Mouse (Mus musculus) olfactory bulb, adult 2 months (tissue): ENCODE measurements around the gene Tspyl1.

Experiments
- CTCF ChIP-seq: fragments of 200-500 bp; IDR thresholded peaks from 2 replicates; pipeline ENCODE4 v1.5.1; 2012; ENCODE audit warnings: low read depth, mild to moderate bottlenecking, low read length, moderate library complexity; ENCODE audit not compliant: insufficient read depth
- POLR2A ChIP-seq: fragments of 200-500 bp; IDR thresholded peaks from 2 replicates; pipeline ENCODE4 v1.6.1; 2012; ENCODE audit warnings: mild to moderate bottlenecking, low read depth, low read length, moderate library complexity; ENCODE audit not compliant: insufficient read depth

GRCm38 (mm10) chr10:34244745-34245144 is 37.2 kb upstream of the Tspyl1 start:
- no peak for TF ChIP-seq POLR2A
- TF ChIP-seq CTCF, result no peak
